Mouse (Mus musculus) thymus, postnatal 25 days (tissue): ENCODE results near the gene Ppp1r14d.

Experiments
- DNase-seq: peaks from one replicate; pipeline ENCODE4 v3.0.0; 2022

Ppp1r14d gene

DNA sequence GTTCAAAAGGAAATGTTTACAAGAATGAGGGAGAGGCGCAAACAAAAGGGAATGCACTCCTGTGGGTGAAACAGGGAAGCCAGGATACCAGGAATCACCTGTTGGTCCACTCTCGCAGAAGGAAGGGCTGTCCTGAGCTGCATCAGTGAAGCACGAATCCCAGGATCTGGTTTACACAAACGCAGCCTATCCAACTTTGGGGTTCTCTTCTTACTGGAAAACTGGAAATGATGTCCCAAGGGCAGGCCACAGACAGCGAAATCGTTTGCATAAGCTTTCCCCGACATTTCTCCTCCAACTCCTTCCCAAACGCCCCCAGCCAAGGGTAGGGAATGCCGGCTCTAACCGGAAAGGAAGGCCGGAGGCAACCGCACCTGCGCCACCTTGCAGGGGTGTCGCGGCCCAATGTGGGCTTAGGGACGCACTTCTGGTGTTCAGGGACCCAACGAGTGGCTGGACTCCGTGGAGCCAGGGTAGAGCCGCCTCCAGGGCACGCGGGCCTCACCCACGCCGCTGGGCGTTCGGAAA lies 7.0 kb upstream of the Ppp1r14d start:
- no peak for DNase-seq

DNA sequence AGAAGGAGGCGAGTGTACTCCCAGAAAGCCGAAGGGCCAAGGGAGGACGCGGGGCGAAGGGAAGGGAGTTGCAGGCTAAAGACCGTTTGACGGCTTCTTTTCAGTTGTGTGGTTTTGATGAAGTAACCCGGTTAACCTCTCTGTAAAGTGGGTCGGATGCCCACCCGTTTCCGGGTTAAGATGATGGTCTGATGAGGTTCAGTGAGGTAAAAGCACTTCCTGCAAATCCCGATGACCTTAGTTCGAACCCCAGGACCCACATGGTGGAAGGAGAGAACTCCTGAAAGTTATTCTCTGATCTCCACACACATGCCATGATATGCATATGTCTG lies 20.6 kb downstream of the Ppp1r14d start:
- no peak for DNase-seq

GRCm38 (mm10) chr2:119208344-119209175 lies 21.1 kb downstream of the Ppp1r14d start, which contains the start of the genes Zfyve19 and Dnajc17:
TSS of gene Zfyve19 (plus strand) at chr2:119208617.
TSS of gene Dnajc17 (minus strand) at chr2:119208795.
- DNase-seq: peak; percentile 93

DNA sequence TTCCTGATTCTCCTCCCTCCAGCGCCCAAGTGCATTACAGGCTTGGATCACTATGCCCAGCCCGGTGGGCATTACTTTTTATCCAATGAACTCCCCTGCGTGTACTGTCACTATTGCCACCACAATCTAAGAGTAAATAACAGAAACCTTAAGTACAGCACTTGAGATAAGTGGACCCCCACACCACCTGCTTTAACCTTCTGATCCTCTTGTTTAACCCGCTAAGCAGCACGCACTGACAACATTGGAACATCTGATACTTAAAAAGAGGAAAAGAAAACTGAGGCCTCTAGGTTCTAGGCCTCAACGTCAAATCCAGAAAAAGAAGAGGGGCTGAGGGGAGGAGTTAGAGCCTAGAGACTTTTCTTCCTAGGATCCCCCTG lies 21.8 kb downstream of the Ppp1r14d start:
- no peak for DNase-seq

DNA sequence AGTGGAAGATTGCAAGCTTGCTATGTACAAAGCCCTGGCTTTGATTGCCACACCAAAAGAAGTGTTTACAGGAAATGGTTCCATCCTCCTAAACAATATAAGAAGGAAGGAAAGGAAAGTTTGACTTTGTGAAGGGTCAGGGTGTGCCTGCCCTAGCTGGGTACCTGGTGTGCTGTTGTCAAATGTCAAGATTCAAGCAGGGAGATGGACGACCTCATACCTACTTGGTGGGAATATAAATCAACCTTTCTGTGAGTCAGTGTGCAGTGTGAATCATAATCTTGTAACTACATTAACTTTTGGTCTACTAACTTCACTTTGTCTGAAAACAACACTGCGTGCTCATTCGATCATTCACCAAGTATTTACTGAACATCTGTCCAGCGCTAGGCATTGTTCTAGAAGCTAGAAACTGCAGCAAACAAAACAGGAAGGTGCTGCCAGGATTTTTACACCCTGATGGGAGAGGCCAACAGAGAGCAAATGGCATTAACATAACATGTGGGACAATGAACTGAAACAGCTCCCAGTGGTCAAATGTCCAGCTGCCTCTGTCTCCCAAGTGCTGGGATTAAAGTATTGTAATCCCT lies 25.7 kb downstream of the Ppp1r14d start:
- DNase-seq: no peak

- no peak for DNase-seq
These were observed 26.7 kb downstream of the Ppp1r14d start for GRCm38 (mm10) chr2:119202914-119203453.

GRCm38 (mm10) chr2:119198934-119199333 lies 30.8 kb downstream of the Ppp1r14d start:
- DNase-seq: no peak

- no peak for DNase-seq
These were observed 31.7 kb downstream of the Ppp1r14d start for GRCm38 (mm10) chr2:119198049-119198448.

GRCm38 (mm10) chr2:119197493-119197892 lies 32.2 kb downstream of the Ppp1r14d start:
- no peak for DNase-seq

- no peak for DNase-seq
These were observed 33.2 kb downstream of the Ppp1r14d start for GRCm38 (mm10) chr2:119196316-119197108.

GRCm38 (mm10) chr2:119194140-119194539 lies 35.6 kb downstream of the Ppp1r14d start:
- no peak for DNase-seq

- DNase-seq: no peak
These were observed 38.7 kb downstream of the Ppp1r14d start for GRCm38 (mm10) chr2:119190969-119191368.

- DNase-seq: peak; percentile 85
These were observed 40.5 kb downstream of the Ppp1r14d start for GRCm38 (mm10) chr2:119189029-119189710.

DNA sequence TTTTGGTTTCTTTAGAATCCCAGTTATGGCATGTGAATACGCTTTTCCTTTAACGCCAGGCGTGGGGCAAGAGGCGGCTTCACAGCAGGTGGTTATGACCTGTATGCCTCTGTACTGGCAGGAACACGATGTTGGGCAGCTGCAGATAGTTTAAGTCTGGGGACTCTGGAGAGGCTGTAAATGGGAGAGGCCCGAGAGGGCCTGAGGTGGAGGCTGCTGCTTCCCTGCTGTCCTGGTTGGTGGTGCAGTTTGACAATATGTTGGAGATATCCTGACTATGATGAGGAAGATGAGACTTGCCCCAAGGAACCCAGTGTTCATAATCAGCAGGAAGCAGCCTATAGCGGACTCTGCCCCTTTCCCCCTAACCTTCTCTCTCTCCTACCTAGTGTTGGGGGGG lies 46.8 kb downstream of the Ppp1r14d start:
- no peak for DNase-seq

GRCm38 (mm10) chr2:119177384-119177939 lies 52.2 kb downstream of the Ppp1r14d start:
- DNase-seq: no peak

- DNase-seq: no peak
These were observed 52.9 kb downstream of the Ppp1r14d start for GRCm38 (mm10) chr2:119176761-119177160.

DNA sequence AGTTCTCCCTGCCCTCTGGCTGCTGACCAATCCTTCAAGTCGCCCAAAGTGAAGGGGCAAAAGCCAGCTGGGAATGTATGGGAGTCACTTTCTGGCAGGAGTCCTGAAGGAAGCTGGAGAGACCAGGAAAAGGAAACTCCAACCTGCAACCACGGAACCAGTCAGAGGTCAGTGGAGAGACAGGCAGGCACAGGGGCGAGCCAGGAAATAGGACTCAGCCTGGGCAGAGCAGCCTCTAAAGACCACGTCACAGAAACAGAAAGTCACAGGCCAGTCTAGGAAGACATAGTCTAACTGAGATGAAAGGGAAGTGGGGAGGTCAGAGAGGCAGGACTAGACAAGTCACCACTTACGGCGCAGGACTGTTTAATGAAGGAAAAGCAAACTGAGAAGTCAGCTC lies 54.1 kb downstream of the Ppp1r14d start:
- no peak for DNase-seq

- DNase-seq: no peak
These were observed 54.8 kb downstream of the Ppp1r14d start for GRCm38 (mm10) chr2:119174866-119175265.

DNA sequence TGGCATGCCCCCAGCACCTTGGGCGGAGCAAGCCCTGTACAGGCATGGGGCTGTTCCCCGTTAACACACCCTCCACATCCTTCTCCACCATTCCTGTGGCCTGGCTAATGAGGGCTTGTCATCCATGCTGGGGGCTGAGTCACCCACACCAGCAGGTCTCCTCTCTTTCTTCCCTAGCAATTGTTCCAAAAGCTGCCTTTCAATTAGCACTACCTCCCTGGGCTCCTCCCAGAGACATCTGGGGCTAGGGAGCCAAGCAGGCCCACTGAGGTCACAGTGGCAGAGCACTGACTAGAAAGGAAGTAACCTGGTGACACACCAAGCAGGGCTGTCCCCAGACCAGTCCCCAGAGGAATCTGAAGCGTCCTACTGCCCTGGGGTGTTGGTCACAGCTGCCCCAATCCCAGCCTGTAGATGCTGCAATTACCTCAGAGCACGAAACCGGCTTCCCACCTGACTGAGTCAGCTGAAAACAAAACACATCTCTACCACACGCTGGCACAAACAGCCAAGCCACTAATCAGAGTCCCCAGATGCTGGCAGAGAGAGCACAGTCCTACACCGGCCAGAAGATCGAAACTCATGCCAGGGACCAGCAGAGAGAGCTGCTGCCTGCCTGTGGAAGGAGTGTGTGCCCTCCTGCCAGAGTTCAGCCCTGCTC lies 55.6 kb downstream of the Ppp1r14d start, which contains the start of gene Gm14137:
TSS of gene Gm14137 (plus strand) at position 519 of the 661 bp plus-strand sequence.
- no peak for DNase-seq

DNA sequence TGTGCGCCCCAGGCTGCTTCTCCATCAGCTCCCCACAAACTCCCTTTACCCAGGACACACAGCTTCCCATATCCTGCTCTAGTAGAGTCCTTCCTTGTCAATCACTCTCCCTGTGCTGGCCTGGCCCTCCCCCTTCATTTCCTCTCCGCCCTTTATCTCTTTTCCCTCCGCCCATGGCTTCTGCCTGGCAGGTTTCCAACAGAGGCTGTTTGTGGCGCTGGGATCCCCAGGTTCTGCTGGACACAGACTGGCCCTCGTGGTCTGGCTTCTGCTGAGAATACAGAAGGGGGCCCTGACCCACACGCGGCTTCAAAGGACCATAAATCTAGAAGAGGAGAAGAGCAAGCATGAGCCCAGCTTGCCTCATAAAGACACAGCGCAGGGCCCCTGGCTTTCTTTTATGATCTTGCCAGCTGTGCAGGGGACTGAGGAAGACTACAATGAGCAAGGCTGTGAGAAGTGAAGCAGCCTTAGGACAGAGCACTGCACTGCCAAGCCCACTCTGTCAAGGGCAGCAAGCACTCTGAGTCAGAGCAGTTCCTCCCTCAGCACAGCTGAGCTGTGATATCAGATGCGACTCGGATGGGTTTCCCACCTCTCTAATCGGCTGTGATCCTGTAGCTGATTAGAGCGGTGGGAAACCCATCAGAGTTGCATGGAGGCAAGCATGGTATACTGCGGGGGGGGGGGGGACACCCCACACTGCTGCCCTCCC lies 56.7 kb downstream of the Ppp1r14d start:
- DNase-seq: no peak

DNA sequence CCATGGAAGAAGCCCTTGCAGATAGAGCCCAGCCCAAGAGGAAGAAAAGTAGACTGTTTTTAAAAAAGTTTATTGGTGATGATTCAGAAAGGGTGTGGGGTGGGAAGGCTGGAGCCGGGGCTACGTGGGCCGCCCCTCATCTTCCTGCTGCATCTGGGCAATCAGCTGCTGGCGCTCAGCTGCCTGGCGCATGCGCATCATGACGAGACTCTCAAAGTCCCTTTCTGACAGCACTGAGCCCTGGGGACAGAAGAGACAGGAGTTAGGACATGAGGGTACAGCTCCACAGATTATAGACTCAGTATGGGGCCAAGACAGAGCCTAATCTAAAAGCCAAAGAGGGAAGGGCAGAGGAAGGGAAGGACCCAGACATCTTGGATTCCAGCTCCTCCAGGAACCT lies 57.3 kb downstream of the Ppp1r14d start:
- DNase-seq: no peak
